Mouse (Mus musculus) thymus, postnatal 10 days (tissue): Measurements from ENCODE around the gene Slc8b1.
A peak's percentile ranks its signal among the peaks of the same experiment; 100 is the strongest.

Experiments
- DNase-seq, 2 experiments: peaks; one replicate each; pipeline ENCODE4 v3.0.0; 2021; ENCODE audit warnings: low spot score in 2 of 2

Gene Slc8b1

GRCm38 (mm10) chr5:120510982-120511642 is at the start of gene Slc8b1:
TSS of gene Slc8b1 (plus strand) at chr5:120511168.
- peak; percentile 86 to 93 for DNase-seq

DNA sequence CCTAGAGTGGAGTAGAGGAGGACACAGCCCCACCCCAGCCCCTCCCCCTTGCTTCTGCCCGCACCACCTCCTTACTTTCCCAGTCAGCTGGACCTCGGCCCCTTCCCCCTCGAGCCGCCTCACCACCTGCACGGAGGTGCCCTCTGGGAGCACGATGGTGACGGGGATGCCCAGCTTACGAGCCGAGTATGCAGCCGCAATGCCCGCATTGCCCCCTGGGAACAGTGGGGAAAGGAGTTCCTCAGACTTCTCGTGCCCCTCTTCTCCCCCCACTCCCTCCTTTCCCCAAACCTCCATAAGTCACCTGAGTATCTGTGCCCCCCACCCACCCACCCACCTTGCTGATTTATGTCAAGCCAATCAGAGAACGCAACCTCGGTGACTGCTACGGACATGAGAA is 49.1 kb upstream of the Slc8b1 start:
- DNase-seq: no peak

GRCm38 (mm10) chr5:120464321-120464720 is 46.6 kb upstream of the Slc8b1 start:
- DNase-seq: peak in 1 of 2 experiments; percentile 19

- DNase-seq: peak; percentile 20 to 59
Observed at GRCm38 (mm10) chr5:120465062-120465461, 45.9 kb upstream of the Slc8b1 start.

GRCm38 (mm10) chr5:120465860-120466259 is 45.1 kb upstream of the Slc8b1 start:
- no peak for DNase-seq

- DNase-seq: no peak
Observed at GRCm38 (mm10) chr5:120467026-120467425, 43.9 kb upstream of the Slc8b1 start.

- DNase-seq: no peak
Observed at GRCm38 (mm10) chr5:120468336-120468735, 42.6 kb upstream of the Slc8b1 start.

DNA sequence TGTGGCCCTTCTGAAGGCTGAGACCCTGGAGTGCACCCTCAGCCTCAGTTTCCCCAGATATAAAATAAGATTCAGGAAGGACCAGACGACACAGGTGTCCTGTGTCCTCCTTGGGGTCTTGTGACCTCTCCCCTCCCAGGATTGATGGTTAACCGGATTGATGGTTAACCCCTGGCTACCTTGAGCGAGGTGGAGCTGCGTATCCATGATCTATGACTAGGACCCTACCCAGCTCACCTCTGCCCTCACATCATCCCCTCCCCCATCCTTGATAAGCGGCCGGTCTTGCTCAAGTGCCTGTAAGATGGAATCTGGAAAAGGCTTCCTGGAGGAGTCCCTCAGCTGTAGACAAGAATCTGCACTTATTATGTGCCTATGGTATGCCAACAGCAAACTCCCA is 42.1 kb upstream of the Slc8b1 start:
- no peak for DNase-seq

DNA sequence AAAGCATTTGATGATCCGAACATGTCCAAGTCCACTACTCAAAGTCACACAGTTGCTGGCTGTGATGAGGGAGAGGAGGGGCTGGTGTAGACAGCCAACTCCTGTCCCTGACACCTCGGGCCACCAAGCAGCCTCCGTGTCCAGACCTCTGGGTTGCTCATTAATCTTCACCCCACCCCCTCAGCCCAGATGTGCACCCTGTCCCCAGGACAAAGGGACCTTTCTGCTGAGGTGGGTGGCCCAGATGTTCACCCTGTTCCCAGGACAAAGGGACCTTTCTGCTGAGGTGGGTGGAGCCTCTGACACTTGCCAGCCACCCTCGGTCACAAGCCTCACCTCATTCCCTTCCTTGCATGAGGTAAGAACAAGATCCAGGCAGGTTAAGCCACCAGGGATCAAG is 39.4 kb upstream of the Slc8b1 start:
- DNase-seq: no peak

GRCm38 (mm10) chr5:120472770-120473169 is 38.2 kb upstream of the Slc8b1 start, which contains the start of gene Sdsl:
TSS of gene Sdsl (minus strand) at chr5:120472810.
- no peak for DNase-seq

DNA sequence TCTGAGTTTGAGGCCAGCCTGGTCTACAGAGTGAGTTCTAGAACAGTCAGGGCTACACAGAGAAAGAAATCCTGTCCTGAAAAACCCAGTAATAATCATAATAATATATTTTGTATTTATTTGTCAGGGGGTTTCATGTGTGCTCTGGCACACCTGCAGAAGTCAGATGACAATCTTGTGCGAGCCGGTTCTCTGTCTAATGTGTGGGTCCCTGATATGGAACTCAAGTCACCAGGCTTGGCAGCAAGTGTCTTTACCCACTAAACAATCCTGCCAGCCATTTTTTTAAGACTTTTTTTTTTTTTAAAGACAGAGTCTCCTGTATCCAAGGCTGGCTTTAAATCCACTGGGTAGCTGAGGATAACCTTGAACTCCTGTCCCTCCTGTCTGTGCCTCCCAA is 37.6 kb upstream of the Slc8b1 start:
- no peak for DNase-seq

DNA sequence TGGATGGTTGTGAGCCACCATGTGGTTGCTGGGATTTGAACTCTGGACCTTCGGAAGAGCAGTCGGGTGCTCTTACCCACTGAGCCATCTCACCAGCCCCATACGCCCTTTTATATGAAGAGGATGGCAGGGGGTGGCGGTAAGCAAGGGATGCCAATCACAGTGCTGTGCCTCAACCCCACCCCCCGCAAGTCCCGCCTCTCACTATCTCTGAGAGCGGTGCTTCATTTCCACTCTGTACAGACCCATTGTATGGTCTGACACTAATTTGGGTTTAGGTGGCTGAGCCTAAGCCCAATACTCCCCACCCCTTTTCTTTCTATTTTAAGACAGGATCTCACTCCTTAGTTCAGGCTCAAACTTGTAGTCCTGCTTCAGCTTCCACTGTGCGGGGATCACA is 35.1 kb upstream of the Slc8b1 start:
- DNase-seq: no peak

DNA sequence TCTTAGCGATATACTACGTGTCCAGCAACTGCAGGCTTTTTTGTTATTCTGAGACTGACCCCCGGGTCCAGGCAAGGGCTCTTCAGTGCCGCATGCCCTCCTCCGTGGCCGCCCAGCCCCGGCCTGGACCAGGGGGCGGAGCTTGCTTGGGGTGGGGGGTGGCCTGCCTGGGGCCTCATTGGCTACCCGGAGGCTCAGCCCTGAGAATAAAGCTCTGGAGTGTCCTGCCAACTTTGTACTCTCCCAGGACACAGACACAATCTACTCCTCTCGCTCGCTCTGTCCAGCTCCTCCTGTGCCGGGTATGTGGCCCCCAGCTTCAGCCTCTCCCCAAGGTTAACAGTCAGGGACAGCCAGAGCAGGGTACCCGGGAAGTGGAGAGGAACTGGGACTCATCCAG is 34.7 kb upstream of the Slc8b1 start, which contains the start of gene Sds:
TSS of gene Sds (plus strand) at position 231 of the 400 bp plus-strand sequence.
- no peak for DNase-seq

- DNase-seq: no peak
Observed at GRCm38 (mm10) chr5:120477993-120478392, 33.0 kb upstream of the Slc8b1 start.

GRCm38 (mm10) chr5:120479538-120479937 is 31.4 kb upstream of the Slc8b1 start:
- peak in 1 of 2 experiments; percentile 15 for DNase-seq

DNA sequence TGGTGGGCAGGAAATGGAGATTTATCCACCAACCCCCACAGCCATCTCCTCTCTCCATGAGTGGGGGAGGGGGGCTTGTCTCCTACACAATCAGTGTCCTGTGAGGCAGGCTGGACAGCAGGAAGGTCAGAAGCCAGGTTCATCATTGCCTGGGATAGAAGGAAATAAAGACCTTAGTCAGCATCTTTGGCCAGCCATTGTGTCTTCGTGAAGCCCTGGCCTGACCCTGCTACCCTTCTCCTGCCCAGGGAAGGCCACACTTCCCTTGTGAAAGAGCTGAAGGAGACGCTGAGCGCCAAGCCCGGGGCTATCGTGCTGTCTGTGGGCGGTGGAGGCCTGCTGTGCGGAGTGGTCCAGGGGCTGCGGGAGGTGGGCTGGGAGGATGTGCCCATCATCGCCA is 29.8 kb upstream of the Slc8b1 start:
- DNase-seq: no peak

GRCm38 (mm10) chr5:120483399-120483798 is 27.6 kb upstream of the Slc8b1 start:
- DNase-seq: no peak

DNA sequence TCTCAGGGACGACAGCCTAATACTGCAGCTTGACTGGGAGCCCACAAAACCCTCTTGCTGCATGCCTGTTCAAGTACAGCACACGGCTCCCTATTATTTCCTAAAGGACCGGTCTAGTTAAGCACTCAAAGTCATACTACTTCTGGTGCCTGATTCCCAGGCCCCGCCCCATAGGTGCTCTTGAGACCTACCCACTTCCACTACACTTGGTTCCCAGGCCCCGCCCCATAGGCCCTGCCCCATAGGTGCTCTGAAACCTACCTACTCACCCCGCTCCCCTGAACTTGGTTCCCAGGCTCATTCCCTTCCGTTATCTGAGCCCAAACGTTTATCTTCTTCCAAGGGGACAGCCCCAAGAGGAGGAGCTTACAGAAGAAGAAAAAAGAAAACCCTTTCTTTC is 23.1 kb upstream of the Slc8b1 start:
- no peak for DNase-seq

DNA sequence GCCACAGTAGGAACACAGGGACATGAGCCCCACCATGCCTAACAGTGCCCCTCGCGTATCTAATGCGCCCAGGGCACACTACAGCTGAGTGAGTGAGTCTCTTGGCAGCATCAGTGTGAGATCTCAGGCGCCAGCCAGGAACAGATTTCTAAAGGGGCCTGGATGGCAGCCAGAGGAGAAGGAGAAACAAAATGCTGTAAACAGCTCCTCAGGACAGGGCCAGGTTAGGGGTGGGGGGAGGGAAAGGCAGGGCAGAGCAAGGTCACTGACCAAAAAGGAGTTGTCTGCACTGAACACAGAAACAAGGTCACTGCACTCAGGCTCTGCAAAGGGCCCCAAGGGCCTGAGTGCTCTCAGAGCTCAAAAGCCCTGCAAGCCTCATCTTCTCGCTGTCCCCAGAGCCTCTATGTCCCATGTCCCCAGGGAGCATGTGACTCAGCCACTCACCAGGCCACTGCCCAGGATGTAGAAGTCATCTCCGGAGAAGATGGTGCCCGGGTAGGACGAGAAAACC is 20.2 kb upstream of the Slc8b1 start:
- DNase-seq: no peak

DNA sequence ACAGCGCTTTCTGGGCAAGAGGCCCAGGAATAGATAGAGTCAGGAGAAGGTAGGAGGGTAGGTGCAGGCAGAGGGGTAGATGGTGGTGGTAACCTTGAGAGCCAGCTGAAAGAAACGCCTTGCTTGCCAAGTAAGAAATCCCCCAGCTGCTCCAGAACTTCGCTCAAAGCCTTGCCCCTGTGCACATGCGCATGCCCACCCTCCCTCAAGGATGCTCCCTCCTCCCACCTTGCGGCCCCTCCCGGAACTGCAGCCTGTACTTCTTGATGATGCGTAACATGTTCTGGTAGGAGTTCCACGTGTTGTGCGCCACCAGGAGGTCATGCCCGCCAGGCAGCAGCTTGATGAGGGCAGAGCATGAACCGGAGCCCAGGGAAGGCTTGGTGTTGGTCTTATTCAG is 18.5 kb upstream of the Slc8b1 start:
- no peak for DNase-seq

DNA sequence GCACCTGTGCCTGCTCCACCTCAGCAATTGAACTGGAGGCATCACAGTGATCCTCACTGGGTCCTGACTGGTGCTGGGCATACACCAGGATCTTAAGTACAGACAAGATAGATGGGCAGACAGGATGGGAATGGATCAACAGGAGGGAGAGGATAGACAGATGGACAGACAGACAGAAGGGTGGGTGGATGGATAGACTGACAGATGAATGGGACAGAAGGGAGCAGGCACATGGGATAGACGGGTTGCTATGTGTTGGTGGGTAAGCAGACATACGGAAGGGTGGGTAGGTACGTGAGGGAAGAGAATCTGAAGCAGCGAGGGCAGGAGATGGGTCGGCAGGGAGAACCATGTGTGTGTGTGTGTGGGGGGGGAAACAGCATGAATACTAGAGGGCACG is 17.5 kb upstream of the Slc8b1 start:
- no peak for DNase-seq

- DNase-seq: no peak
Observed at GRCm38 (mm10) chr5:120493873-120494395, 17.0 kb upstream of the Slc8b1 start.

- no peak for DNase-seq
Observed at GRCm38 (mm10) chr5:120495064-120495702, 15.8 kb upstream of the Slc8b1 start.
